9 mouse cellular contexts compared by ENCODE assay signal in the genomic region with DNA sequence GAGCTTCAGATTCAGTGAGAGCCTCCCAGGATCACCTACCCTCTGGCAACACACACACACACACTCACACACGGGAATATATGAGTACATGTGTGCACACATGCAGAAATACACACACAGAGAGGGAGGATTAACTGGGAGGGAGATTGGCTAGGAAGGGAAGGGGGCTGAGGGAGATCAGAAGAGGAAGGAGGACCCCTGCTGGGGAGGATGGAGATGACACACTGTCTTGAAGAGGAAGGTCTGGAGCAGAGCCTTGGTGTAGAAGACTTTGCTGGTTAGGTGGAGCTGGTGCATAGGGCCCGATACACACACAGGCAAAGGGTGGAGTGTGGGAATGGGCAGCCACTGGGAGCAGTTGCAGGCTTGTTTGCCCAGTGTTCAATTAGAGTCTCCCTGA. TPM values are rescaled to one million over a fixed set of nuclear protein-coding genes. Genes with fewer than 3 reads are reported as not detected.
DNase-seq lines count a peak whose midpoint lies in the region; ATAC-seq and TF ChIP-seq lines count a peak whose summit lies in the region.
"Had no signal": no experiment of that assay in that cellular context is flagged by ENCODE, and none has a peak within 500 bp of the region (broad histone marks: within the 10 kb centered on the region; RNA-seq: fewer than 3 reads in every experiment).

No protein-coding gene starts in this region.

- WGBS in forebrain, embryonic 11.5 days: 64% methylated on average over 2 of the region's 2 CpGs
- WGBS in forebrain, embryonic 16.5 days: 53% methylated on average over 2 of the region's 2 CpGs
- WGBS in embryonic facial prominence, embryonic 14.5 days: 71% methylated on average over 2 of the region's 2 CpGs
- WGBS in midbrain, postnatal 0 days: 43% methylated on average over 2 of the region's 2 CpGs

- peak; percentile 77 for TF ChIP-seq CTCF in layer of hippocampus, adult 2 months (conservative IDR thresholded peaks at IDR 0.05)
- TF ChIP-seq CTCF in midbrain, postnatal 0 days (IDR thresholded peaks at IDR 0.05): peak; percentile 70

- H3K4me2 ChIP-seq in forebrain, embryonic 11.5 days (ENCODE audit: low read depth, low read length, severe bottlenecking): no peak overlapping the region
- H3K4me2 ChIP-seq in forebrain, embryonic 16.5 days (ENCODE audit: low read length): no peak overlapping the region
- no peak overlapping the region for H3K4me2 ChIP-seq in embryonic facial prominence, embryonic 14.5 days (ENCODE audit: low read depth, low read length)
- no peak overlapping the region for H3K4me2 ChIP-seq in midbrain, postnatal 0 days (ENCODE audit: low read depth, low read length, poor library complexity, severe bottlenecking)

- H3K4me1 ChIP-seq in forebrain, embryonic 11.5 days (replicated peaks; ENCODE audit: control insufficient read depth, insufficient read depth, low read length): no peaks in the 10 kb centered on the region
- no peaks in the 10 kb centered on the region for H3K4me1 ChIP-seq in forebrain, embryonic 16.5 days (replicated peaks; ENCODE audit: control insufficient read depth, insufficient read depth, low read length)
- H3K4me1 ChIP-seq in embryonic facial prominence, embryonic 14.5 days (ENCODE audit: control insufficient read depth, insufficient read depth, low read length): no peaks in the 10 kb centered on the region
- no peaks in the 10 kb centered on the region for H3K4me1 ChIP-seq in midbrain, postnatal 0 days (ENCODE audit: insufficient read depth, low read length)

- ATAC-seq in forebrain, embryonic 11.5 days (replicated peaks; ENCODE audit: low FRiP score): no peak
- ATAC-seq in forebrain, embryonic 16.5 days: no peak
- peak; percentile 45; the same call in 1 of the 2 replicates for ATAC-seq in embryonic facial prominence, embryonic 14.5 days (ENCODE audit: low read depth)
- no peak for ATAC-seq in midbrain, postnatal 0 days (ENCODE audit: low FRiP score)

- H3K9ac ChIP-seq in forebrain, embryonic 11.5 days (ENCODE audit: low read length): no peak overlapping the region
- H3K9ac ChIP-seq in forebrain, embryonic 16.5 days (replicated peaks; ENCODE audit: low read depth, low read length): no peak overlapping the region
- no peak overlapping the region for H3K9ac ChIP-seq in embryonic facial prominence, embryonic 14.5 days (ENCODE audit: low read depth, low read length)
- H3K9ac ChIP-seq in midbrain, postnatal 0 days (replicated peaks; ENCODE audit: low read length, poor library complexity, severe bottlenecking): no peak overlapping the region

- H3K27me3 ChIP-seq in forebrain, embryonic 11.5 days (ENCODE audit: control insufficient read depth, insufficient read depth, low read length): no peaks in the 10 kb centered on the region
- H3K27me3 ChIP-seq in forebrain, embryonic 16.5 days (replicated peaks; ENCODE audit: control insufficient read depth, insufficient read depth, low read length): no peaks in the 10 kb centered on the region
- no peaks in the 10 kb centered on the region for H3K27me3 ChIP-seq in embryonic facial prominence, embryonic 14.5 days (replicated peaks; ENCODE audit: control insufficient read depth, insufficient read depth, low read length)
- H3K27me3 ChIP-seq in midbrain, postnatal 0 days (ENCODE audit: insufficient read depth, low read length): no peaks in the 10 kb centered on the region

- H3K36me3 ChIP-seq in forebrain, embryonic 11.5 days (ENCODE audit: control insufficient read depth, insufficient read depth, low read length): no peaks in the 10 kb centered on the region
- H3K36me3 ChIP-seq in forebrain, embryonic 16.5 days (ENCODE audit: control insufficient read depth, insufficient read depth): no peaks in the 10 kb centered on the region
- no peaks in the 10 kb centered on the region for H3K36me3 ChIP-seq in embryonic facial prominence, embryonic 14.5 days (ENCODE audit: control insufficient read depth, insufficient read depth, low read length)
- no peaks in the 10 kb centered on the region for H3K36me3 ChIP-seq in midbrain, postnatal 0 days (ENCODE audit: insufficient read depth, low read length)

- H3K4me3 ChIP-seq in forebrain, embryonic 11.5 days (ENCODE audit: low read depth, low read length): no peak overlapping the region
- no peak overlapping the region for H3K4me3 ChIP-seq in forebrain, embryonic 16.5 days (replicated peaks; ENCODE audit: low read length)
- no peak overlapping the region for H3K4me3 ChIP-seq in embryonic facial prominence, embryonic 14.5 days (ENCODE audit: low read depth, low read length)
- no peak overlapping the region for H3K4me3 ChIP-seq in layer of hippocampus, adult 2 months
- no peak overlapping the region for H3K4me3 ChIP-seq in midbrain, postnatal 0 days (ENCODE audit: low read depth, low read length)

- H3K9me3 ChIP-seq in forebrain, embryonic 11.5 days (ENCODE audit: control insufficient read depth, low read length): no peaks in the 10 kb centered on the region
- H3K9me3 ChIP-seq in forebrain, embryonic 16.5 days (ENCODE audit: control insufficient read depth, low read length): no peaks in the 10 kb centered on the region
- H3K9me3 ChIP-seq in embryonic facial prominence, embryonic 14.5 days (ENCODE audit: control insufficient read depth, low read length): no peaks in the 10 kb centered on the region
- no peaks in the 10 kb centered on the region for H3K9me3 ChIP-seq in midbrain, postnatal 0 days (ENCODE audit: low read length)

- no peak overlapping the region for H3K27ac ChIP-seq in forebrain, embryonic 11.5 days (ENCODE audit: low read depth, low read length)
- H3K27ac ChIP-seq in forebrain, embryonic 16.5 days (ENCODE audit: low read length): no peak overlapping the region
- H3K27ac ChIP-seq in embryonic facial prominence, embryonic 14.5 days (replicated peaks; ENCODE audit: low read depth, low read length): no peak overlapping the region
- no peak overlapping the region for H3K27ac ChIP-seq in layer of hippocampus, adult 2 months
- H3K27ac ChIP-seq in midbrain, postnatal 0 days (ENCODE audit: low read depth, low read length): no peak overlapping the region

- DNase-seq in forebrain, embryonic 11.5 days (ENCODE audit: low spot score): peak; percentile 55
- peak; percentile 46 for DNase-seq in ovary, postnatal 36 days (ENCODE audit: low spot score)
- no peak for DNase-seq in ovary, postnatal 10 days (ENCODE audit: low spot score)
- DNase-seq in embryonic facial prominence, embryonic 14.5 days (ENCODE audit: low spot score): peak; percentile 38
- DNase-seq in layer of hippocampus, adult 2 months (ENCODE audit: low spot score in 2 of 2): peak; percentile 59 to 68
- peak; percentile 58 for DNase-seq in midbrain, postnatal 0 days (ENCODE audit: low spot score)
- no peak for DNase-seq in spleen, postnatal 14 days (ENCODE audit: low spot score in 2 of 2)

RNA-seq across cellular contexts. Expression of a gene that starts 17.7 kb away (rescaled TPM):
- polyA plus RNA-seq in forebrain, embryonic 11.5 days (2014; fragmentation: Nextera tagmentation; extraction: Ambion mirVana): not detected in 2 replicates
- polyA plus RNA-seq in forebrain, embryonic 16.5 days (2015; fragmentation: Nextera tagmentation; extraction: Ambion mirVana): 0.16 TPM in 1 of 2 replicates, not detected in the other
- 0.28 and 0.38 TPM in 2 replicates for polyA plus RNA-seq in embryonic facial prominence, embryonic 14.5 days (2014; fragmentation: Nextera tagmentation; extraction: Ambion mirVana)
- total RNA-seq in layer of hippocampus, adult 2 months (2021): under 1 TPM; 0.23 to 0.64 TPM
- 0.47 TPM in 1 of 2 replicates, not detected in the other for total RNA-seq in midbrain, postnatal 0 days (2014; rRNA removed)
- 0.38 and 0.52 TPM in 2 replicates for polyA plus RNA-seq in midbrain, postnatal 0 days (2015; fragmentation: Nextera tagmentation; extraction: Ambion mirVana)

RNA-seq across cellular contexts. Expression of a gene that starts 35.9 kb away (rescaled TPM):
- 0.09 TPM in 1 of 2 replicates, not detected in the other for polyA plus RNA-seq in forebrain, embryonic 11.5 days (2014; fragmentation: Nextera tagmentation; extraction: Ambion mirVana)
- polyA plus RNA-seq in forebrain, embryonic 16.5 days (2015; fragmentation: Nextera tagmentation; extraction: Ambion mirVana): not detected in 2 replicates
- polyA plus RNA-seq in embryonic facial prominence, embryonic 14.5 days (2014; fragmentation: Nextera tagmentation; extraction: Ambion mirVana): 5.3 and 6.5 TPM in 2 replicates
- total RNA-seq in layer of hippocampus, adult 2 months (2021): 1 to 10 TPM; 1.6 to 2.3 TPM
- 0.33 and 1.9 TPM in 2 replicates for total RNA-seq in midbrain, postnatal 0 days (2014; rRNA removed)
- 0.06 TPM in 1 of 2 replicates, not detected in the other for polyA plus RNA-seq in midbrain, postnatal 0 days (2015; fragmentation: Nextera tagmentation; extraction: Ambion mirVana)
- polyA plus RNA-seq: gonadal fat pad, adult 2 months had no signal

RNA-seq across cellular contexts. Expression of a gene that starts 56.3 kb away (rescaled TPM):
- polyA plus RNA-seq in forebrain, embryonic 11.5 days (2014; fragmentation: Nextera tagmentation; extraction: Ambion mirVana): 1.5 and 1.6 TPM in 2 replicates
- 1.3 and 1.9 TPM in 2 replicates for polyA plus RNA-seq in forebrain, embryonic 16.5 days (2015; fragmentation: Nextera tagmentation; extraction: Ambion mirVana)
- polyA plus RNA-seq in embryonic facial prominence, embryonic 14.5 days (2014; fragmentation: Nextera tagmentation; extraction: Ambion mirVana): 2.2 and 4.7 TPM in 2 replicates
- total RNA-seq in layer of hippocampus, adult 2 months (2021): 1 to 10 TPM; 1.9 to 2.1 TPM
- total RNA-seq in midbrain, postnatal 0 days (2014; rRNA removed): 5.4 and 9.6 TPM in 2 replicates
- 3.5 and 4.3 TPM in 2 replicates for polyA plus RNA-seq in midbrain, postnatal 0 days (2015; fragmentation: Nextera tagmentation; extraction: Ambion mirVana)

Comparison
In these comparisons a context has a peak if more than half of its experiments do, and no peak if none do; other contexts are left out.
1. DNase-seq: peak in forebrain, embryonic 11.5 days (single experiment), ovary, postnatal 36 days (single experiment), embryonic facial prominence, embryonic 14.5 days (single experiment), layer of hippocampus, adult 2 months (2 of 2) and midbrain, postnatal 0 days (single experiment); none in ovary, postnatal 10 days (single experiment) and spleen, postnatal 14 days (0 of 2).